Mouse (Mus musculus) fibroblast of lung, adult 2 months (primary cell): ENCODE measurements around the gene Gm4201.
"Not testable (repeated sequence)": the region's sequence is repeated elsewhere in the genome, so short reads cannot be mapped to it uniquely, and the experiment has no call there.

Experiments
- DNase-seq: peaks from one replicate; pipeline ENCODE4 v3.0.0-alpha.2; 2011; ENCODE audit warnings: low read depth

The Gm4201 gene

GRCm38 (mm10) chr7:22565243-22565642 is at the start of gene Gm4201:
TSS of gene Gm4201 (minus strand) at chr7:22565343.
- DNase-seq: not testable (repeated sequence)

GRCm38 (mm10) chr7:22588027-22588426 is 22.9 kb upstream of the Gm4201 start, which contains the start of gene Gm4565:
TSS of gene Gm4565 (minus strand) at chr7:22588127.
- not testable (repeated sequence) for DNase-seq

DNA sequence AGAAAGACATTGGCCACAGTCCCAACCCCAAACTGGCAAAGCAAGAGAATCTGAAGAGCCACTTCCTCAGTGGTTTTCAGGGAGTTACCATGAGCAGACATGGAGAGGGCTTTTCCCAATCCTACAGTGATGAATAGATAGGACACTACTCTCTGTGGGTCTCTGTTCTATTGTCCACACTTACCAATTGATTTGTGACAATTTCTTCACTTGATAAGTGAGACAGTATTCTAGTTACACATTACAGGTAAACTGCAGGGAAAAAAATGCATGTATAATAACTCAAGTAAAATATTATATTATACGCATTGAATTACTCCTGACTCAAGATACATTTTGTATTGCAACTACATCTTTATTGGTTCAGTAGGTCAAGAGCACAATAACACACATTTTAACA is 30.4 kb downstream of the Gm4201 start, which contains the start of gene Gm8677:
Gene Gm8677 (minus strand): TSS at position 101 of the 400 bp plus-strand sequence.
- DNase-seq: not testable (repeated sequence)

- not testable (repeated sequence) for DNase-seq
These were observed 42.5 kb downstream of the Gm4201 start, which contains the start of gene Vmn1r152 for GRCm38 (mm10) chr7:22522667-22523066. TSS of gene Vmn1r152 (plus strand) at chr7:22522967.
